Mouse (Mus musculus) G1E (cell line): ENCODE measurements around the gene 2700097O09Rik. TPM values are rescaled to one million over a fixed set of nuclear protein-coding genes. Genes with fewer than 3 reads are reported as not detected.
"Not testable (repeated sequence)": the region's sequence is repeated elsewhere in the genome, so short reads cannot be mapped to it uniquely, and the experiment has no call there.

Experiments
- ATAC-seq: 2 replicates; pipeline ENCODE4 v1.8.0; 2016; ENCODE audit warnings: mild to moderate bottlenecking; ENCODE audit not compliant: insufficient number of reproducible peaks, poor library complexity, low FRiP score, severe bottlenecking; ENCODE audit errors: extremely low read depth
- DNase-seq: peaks from one replicate; pipeline ENCODE4 v3.0.0; 2012; ENCODE audit warnings: low spot score
- H3K27me3 ChIP-seq: 2 replicates; pipeline ENCODE4 v1.6.1; 2012; ENCODE audit warnings: mild to moderate bottlenecking, low read length, inconsistent platforms; ENCODE audit not compliant: insufficient read depth
- H3K36me3 ChIP-seq: replicated peaks from 2 replicates; pipeline ENCODE3; 2012; ENCODE audit warnings: mild to moderate bottlenecking, inconsistent platforms
- H3K4me1 ChIP-seq: 2 replicates; pipeline ENCODE4 v1.6.1; 2012; ENCODE audit warnings: low read depth, low read length, inconsistent platforms, mixed read lengths; ENCODE audit not compliant: insufficient read depth
- H3K4me3 ChIP-seq: 2 replicates; pipeline ENCODE4 v1.5.1; 2012; ENCODE audit warnings: low read depth, mild to moderate bottlenecking, inconsistent platforms, low read length, moderate library complexity, mixed read lengths
- H3K9me3 ChIP-seq: replicated peaks from 2 replicates; pipeline ENCODE4 v1.6.1; 2012; ENCODE audit warnings: inconsistent platforms
- CTCF ChIP-seq: IDR thresholded peaks from 2 replicates; pipeline ENCODE4 v1.5.1; 2012; ENCODE audit warnings: low read depth, low read length, inconsistent platforms, mixed read lengths
- GATA1 ChIP-seq: IDR thresholded peaks from 2 replicates; pipeline ENCODE4 v1.6.1; 2012; ENCODE audit warnings: borderline replicate concordance, low read length, inconsistent platforms, mixed read lengths
- GATA2 ChIP-seq: IDR thresholded peaks from 2 replicates; pipeline ENCODE4 v1.6.1; 2012; ENCODE audit warnings: low read depth, low read length, inconsistent platforms, borderline replicate concordance
- POLR2AphosphoS5 ChIP-seq: IDR thresholded peaks from 2 replicates; pipeline ENCODE4 v1.6.1; 2012; ENCODE audit warnings: low read depth, low read length, inconsistent platforms; ENCODE audit not compliant: insufficient replicate concordance
- TAL1 ChIP-seq: conservative IDR thresholded peaks from 2 replicates; pipeline ENCODE4 v1.6.1; 2012; ENCODE audit warnings: low read depth, low read length, inconsistent platforms, mixed read lengths
- polyA plus RNA-seq: library from polyadenylated mRNA; stranded (reverse); fragments of >175 nt; gene quantifications from 2 replicates; pipeline ENCODE4 v1.2.3, GENCODE M21; 2012
- total RNA-seq, 2 experiments: library from RNA; stranded (forward) in 1 of 2; stranded (reverse) in 1 of 2; fragments of 200-1000 nt in 1 of 2; fragments of >200 nt in 1 of 2; fragmentation: Nextera tagmentation in 1 of 2; gene quantifications; 2 replicates each; pipeline ENCODE4 v1.2.3; 2014 to 2017

Gene 2700097O09Rik
- total and polyA plus RNA-seq, 3 experiments: 1.7 to 53.1 (median 42.8) TPM

- no peak for TF ChIP-seq POLR2AphosphoS5
- TF ChIP-seq TAL1: no peak
- no peak for TF ChIP-seq CTCF
- TF ChIP-seq GATA1: no peak
- no peak for TF ChIP-seq GATA2
- Histone ChIP-seq H3K36me3 (no peaks in the 10 kb centered on the region), H3K4me3 (no peak within 1 kb of the TSS), H3K9me3 (no peaks in the 10 kb centered on the region), H3K4me1 (peaks cover 35% of the 10 kb centered on the region), H3K27me3 (peaks cover 10% of the 10 kb centered on the region)
- DNase-seq (no peak), ATAC-seq (no peak)
Measured at GRCm38 (mm10) chr12:55013626-55014398, 66.1 kb downstream of the 2700097O09Rik start, which contains the start of gene Baz1a. TSS of gene Baz1a (minus strand) at chr12:55014348.

GRCm38 (mm10) chr12:55013031-55013430 is 66.9 kb downstream of the 2700097O09Rik start:
- no peak for ATAC-seq
- DNase-seq: no peak
- Histone ChIP-seq H3K36me3 (no peaks in the 10 kb centered on the region), H3K27me3 (peaks cover 10% of the 10 kb centered on the region), H3K4me1 (peaks cover 32% of the 10 kb centered on the region), H3K9me3 (no peaks in the 10 kb centered on the region), H3K4me3 (no peak overlapping the region)
- TF ChIP-seq GATA1: no peak
- TF ChIP-seq GATA2: no peak
- TF ChIP-seq TAL1: no peak
- no peak for TF ChIP-seq POLR2AphosphoS5
- no peak for TF ChIP-seq CTCF

GRCm38 (mm10) chr12:55007361-55008008 is 72.4 kb downstream of the 2700097O09Rik start:
- no peaks in the 10 kb centered on the region for H3K36me3 ChIP-seq
- no peak overlapping the region for H3K4me3 ChIP-seq
- peaks cover 15% of the 10 kb centered on the region for H3K27me3 ChIP-seq
- DNase-seq (no peak), ATAC-seq (no peak)
- TF ChIP-seq GATA1 (no peak), TAL1 (no peak), CTCF (no peak), POLR2AphosphoS5 (no peak), GATA2 (no peak)
- peaks cover 17% of the 10 kb centered on the region for H3K4me1 ChIP-seq
- H3K9me3 ChIP-seq: peaks cover 8% of the 10 kb centered on the region

GRCm38 (mm10) chr12:55006071-55006470 is 73.8 kb downstream of the 2700097O09Rik start:
- H3K4me3 ChIP-seq: no peak overlapping the region
- no peaks in the 10 kb centered on the region for H3K36me3 ChIP-seq
- peaks cover 14% of the 10 kb centered on the region for H3K4me1 ChIP-seq
- no peak for ATAC-seq
- peaks cover 15% of the 10 kb centered on the region for H3K27me3 ChIP-seq
- no peak for DNase-seq
- H3K9me3 ChIP-seq: peaks cover 8% of the 10 kb centered on the region
- no peak for TF ChIP-seq CTCF
- no peak for TF ChIP-seq TAL1
- TF ChIP-seq POLR2AphosphoS5: no peak
- no peak for TF ChIP-seq GATA2
- TF ChIP-seq GATA1: no peak

GRCm38 (mm10) chr12:55004396-55004795 is 75.5 kb downstream of the 2700097O09Rik start:
- no peaks in the 10 kb centered on the region for H3K36me3 ChIP-seq
- ATAC-seq: no peak
- peaks cover 10% of the 10 kb centered on the region for H3K4me1 ChIP-seq
- peaks cover 5% of the 10 kb centered on the region for H3K27me3 ChIP-seq
- TF ChIP-seq GATA2: no peak
- TF ChIP-seq GATA1: no peak
- no peak for TF ChIP-seq TAL1
- no peak for TF ChIP-seq POLR2AphosphoS5
- no peak for TF ChIP-seq CTCF
- no peak overlapping the region for H3K4me3 ChIP-seq
- peaks cover 8% of the 10 kb centered on the region for H3K9me3 ChIP-seq
- no peak for DNase-seq

- Histone ChIP-seq H3K36me3 (no peaks in the 10 kb centered on the region), H3K4me1 (peaks cover 12% of the 10 kb centered on the region), H3K27me3 (peaks cover 5% of the 10 kb centered on the region; the same call in 1 of the 2 replicates), H3K9me3 (peaks cover 8% of the 10 kb centered on the region), H3K4me3 (no peak overlapping the region)
- ATAC-seq (no peak), DNase-seq (no peak)
- TF ChIP-seq GATA1: no peak
- TF ChIP-seq CTCF: no peak
- no peak for TF ChIP-seq POLR2AphosphoS5
- TF ChIP-seq GATA2: no peak
- no peak for TF ChIP-seq TAL1
Measured at GRCm38 (mm10) chr12:55003843-55004242, 76.1 kb downstream of the 2700097O09Rik start.

GRCm38 (mm10) chr12:55002532-55002931 is 77.4 kb downstream of the 2700097O09Rik start:
- peaks cover 17% of the 10 kb centered on the region for H3K4me1 ChIP-seq
- DNase-seq, ATAC-seq, H3K27me3 ChIP-seq, H3K4me3 ChIP-seq, H3K36me3 ChIP-seq, H3K9me3 ChIP-seq: not testable (repeated sequence)
